Mouse (Mus musculus) lung, embryonic 14.5 days (tissue): Measurements from ENCODE around the gene Arhgef1. TPM values are rescaled to one million over a fixed set of nuclear protein-coding genes. Genes with fewer than 3 reads are reported as not detected.

ENCODE experiments used
- ATAC-seq: fragments of 200-750 bp; cut with Nextera tagmentation; 2 replicates; pipeline ENCODE4 v1.8.0; 2017; ENCODE audit warnings: mild to moderate bottlenecking, moderate TSS enrichment, moderate library complexity; ENCODE audit not compliant: insufficient read depth
- DNase-seq: peaks from one replicate; pipeline ENCODE4 v3.0.0-alpha.2; 2015
- H3K27ac ChIP-seq: fragments of 300-500 bp; sonication (generic); 2 replicates; pipeline ENCODE4 v1.5.1; 2014; ENCODE audit warnings: low read depth, mild to moderate bottlenecking, moderate library complexity
- H3K27me3 ChIP-seq: fragments of 300-500 bp; sonication (generic); 2 replicates; pipeline ENCODE4 v1.6.1; 2014; ENCODE audit warnings: low read length, control low read depth; ENCODE audit not compliant: insufficient read depth
- H3K36me3 ChIP-seq: fragments of 300-500 bp; sonication (generic); 2 replicates; pipeline ENCODE4 v1.6.1; 2014; ENCODE audit warnings: control low read depth; ENCODE audit not compliant: insufficient read depth
- H3K4me1 ChIP-seq: fragments of 300-500 bp; sonication (generic); 2 replicates; pipeline ENCODE4 v1.6.1; 2014; ENCODE audit warnings: antibody characterized with exemption, control low read depth; ENCODE audit not compliant: insufficient read depth
- H3K4me2 ChIP-seq: fragments of 300-500 bp; sonication (generic); 2 replicates; pipeline ENCODE4 v1.6.1; 2014; ENCODE audit warnings: mild to moderate bottlenecking
- H3K4me3 ChIP-seq: fragments of 300-500 bp; sonication (generic); 2 replicates; pipeline ENCODE4 v1.5.1; 2014; ENCODE audit warnings: low read depth, low read length
- H3K9ac ChIP-seq: fragments of 300-500 bp; sonication (generic); 2 replicates; pipeline ENCODE4 v1.6.1; 2014
- H3K9me3 ChIP-seq: fragments of 300-500 bp; sonication (generic); 2 replicates; pipeline ENCODE4 v1.6.1; 2016; ENCODE audit warnings: low read depth, low read length, control low read depth
- CTCF ChIP-seq: IDR thresholded peaks from 2 replicates; pipeline ENCODE4 v1.5.1; 2016; ENCODE audit warnings: antibody characterized with exemption, low read depth
- WGBS: fragments of 180-500 bp; shearing (Covaris S2); extraction: QIAGEN DNeasy Blood & Tissue Kit; methylation state at CpG from one replicate; pipeline ENCODE4 v1.1.7; 2014; 5-methylcytosine and 5-hydroxymethylcytosine counted together
- polyA plus RNA-seq: library from polyadenylated mRNA; unstranded; fragments of >200 nt; fragmentation: Nextera tagmentation; extraction: Ambion mirVana; gene quantifications from 2 replicates; pipeline ENCODE4 v1.2.1, GENCODE M21; 2014

Gene Arhgef1
- polyA plus RNA-seq, 1 experiment from 2014 or later: 120 TPM

DNA sequence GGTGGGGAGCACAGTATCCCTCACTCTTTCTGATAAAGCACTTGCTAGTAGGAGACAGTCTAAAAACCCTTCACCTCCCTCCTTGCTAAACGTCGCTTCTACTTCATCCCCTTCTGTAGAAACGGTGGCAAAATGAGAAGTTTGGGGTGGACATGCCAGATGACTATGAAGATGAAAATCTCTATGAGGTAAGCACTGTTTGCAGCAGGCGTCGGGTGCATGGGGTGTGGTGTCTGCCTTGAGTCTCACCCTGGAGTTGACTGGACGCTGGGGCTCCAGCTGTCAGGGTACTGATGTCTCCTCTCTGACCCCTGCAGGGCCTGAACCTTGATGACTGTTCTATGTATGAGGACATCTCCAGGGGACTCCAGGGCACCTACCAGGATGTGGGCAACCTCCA, 1.6 kb upstream of the Arhgef1 start:
- no peak overlapping the region for H3K9ac ChIP-seq
- 66% methylated on average over 6 of the region's 6 CpGs for WGBS
- ATAC-seq: no peak
- H3K4me3 ChIP-seq: no peak overlapping the region
- H3K36me3 ChIP-seq: no peaks in the 10 kb centered on the region
- no peak for DNase-seq
- H3K9me3 ChIP-seq: no peaks in the 10 kb centered on the region
- H3K27me3 ChIP-seq: no peaks in the 10 kb centered on the region
- no peak overlapping the region for H3K4me2 ChIP-seq
- H3K4me1 ChIP-seq: peaks cover 2% of the 10 kb centered on the region; the same call in 1 of the 2 replicates
- H3K27ac ChIP-seq: no peak overlapping the region
- TF ChIP-seq CTCF: no peak

GRCm38 (mm10) chr7:24901842-24902241, 870 bp upstream of the Arhgef1 start:
- TF ChIP-seq CTCF: no peak
- peak overlapping the region; percentile 87 for H3K4me2 ChIP-seq
- ATAC-seq (no peak), DNase-seq (no peak)
- H3K9ac ChIP-seq: no peak overlapping the region
- no peak overlapping the region for H3K4me3 ChIP-seq
- H3K36me3 ChIP-seq: no peaks in the 10 kb centered on the region
- no peaks in the 10 kb centered on the region for H3K9me3 ChIP-seq
- peak overlapping the region; percentile 85; the same call in 1 of the 2 replicates for H3K27ac ChIP-seq
- H3K4me1 ChIP-seq: peaks cover 9% of the 10 kb centered on the region
- no peaks in the 10 kb centered on the region for H3K27me3 ChIP-seq
- WGBS: 45% methylated on average over 1 of the region's 1 CpGs

DNA sequence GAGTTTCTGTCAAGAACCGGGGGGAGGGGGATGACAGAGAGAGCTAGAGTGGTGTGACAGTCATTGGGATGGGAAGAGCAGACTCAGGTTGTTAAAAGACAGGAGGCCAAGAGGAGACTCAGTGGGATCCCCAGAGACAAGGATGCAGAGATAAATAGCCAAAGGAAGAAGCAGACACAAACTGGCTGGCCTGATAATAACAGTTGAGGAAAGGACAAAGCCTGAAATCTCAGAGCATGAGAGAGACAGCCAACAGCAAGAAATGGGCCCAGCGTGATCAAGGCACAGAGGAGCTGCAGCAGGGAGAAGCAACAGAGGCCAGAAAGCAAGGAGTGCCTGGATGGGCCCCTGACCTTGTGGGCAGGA, 465 bp upstream of the Arhgef1 start:
- DNase-seq (no peak), ATAC-seq (no peak)
- Histone ChIP-seq H3K27me3 (no peaks in the 10 kb centered on the region), H3K9me3 (no peaks in the 10 kb centered on the region), H3K36me3 (no peaks in the 10 kb centered on the region), H3K27ac (peak overlapping the region; percentile 85), H3K9ac (peak overlapping the region; percentile 80), H3K4me1 (peaks cover 9% of the 10 kb centered on the region), H3K4me2 (peak overlapping the region; percentile 87), H3K4me3 (peak overlapping the region; percentile 60)
- WGBS: 44% methylated on average over 2 of the region's 2 CpGs
- TF ChIP-seq CTCF: no peak

DNA sequence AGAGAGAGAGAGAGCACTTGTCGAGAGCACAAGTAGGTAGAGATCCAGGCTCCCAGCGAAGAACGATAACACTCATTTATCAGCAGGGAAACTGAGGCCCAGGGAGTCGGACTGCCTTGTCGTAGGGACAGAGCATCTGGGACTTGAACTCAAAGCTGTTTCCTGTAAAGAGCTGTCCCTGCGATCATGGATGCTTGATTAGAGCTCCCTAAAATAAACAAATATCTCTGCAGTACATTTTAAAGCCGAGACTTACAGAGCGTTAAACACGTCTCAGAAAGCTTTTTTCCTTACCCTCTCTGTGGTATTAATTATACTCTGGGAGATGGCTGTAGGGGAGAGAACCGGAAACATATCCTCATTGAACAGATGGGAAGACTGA, 723 bp downstream of the Arhgef1 start:
- H3K9me3 ChIP-seq: no peaks in the 10 kb centered on the region
- peak overlapping the region; percentile 85 for H3K27ac ChIP-seq
- H3K9ac ChIP-seq: peak overlapping the region; percentile 80
- ATAC-seq (no peak), DNase-seq (peak; percentile 22)
- WGBS: 18% methylated on average over 10 of the region's 10 CpGs
- no peak for TF ChIP-seq CTCF
- H3K36me3 ChIP-seq: peaks cover 4% of the 10 kb centered on the region
- peaks cover 9% of the 10 kb centered on the region for H3K4me1 ChIP-seq
- H3K27me3 ChIP-seq: no peaks in the 10 kb centered on the region
- H3K4me2 ChIP-seq: peak overlapping the region; percentile 87
- H3K4me3 ChIP-seq: peak overlapping the region; percentile 60

GRCm38 (mm10) chr7:24904070-24904483, 1.4 kb downstream of the Arhgef1 start:
- Histone ChIP-seq H3K27ac (peak overlapping the region; percentile 81), H3K4me2 (peak overlapping the region; percentile 87), H3K4me1 (peaks cover 9% of the 10 kb centered on the region), H3K4me3 (peak overlapping the region; percentile 60), H3K36me3 (peaks cover 10% of the 10 kb centered on the region), H3K9me3 (no peaks in the 10 kb centered on the region), H3K9ac (peak overlapping the region; percentile 80), H3K27me3 (no peaks in the 10 kb centered on the region)
- peak; percentile 97 for ATAC-seq
- WGBS: under 1% methylated on average over 30 of the region's 30 CpGs
- DNase-seq: peak; percentile 99
- TF ChIP-seq CTCF: peak; percentile 81

DNA sequence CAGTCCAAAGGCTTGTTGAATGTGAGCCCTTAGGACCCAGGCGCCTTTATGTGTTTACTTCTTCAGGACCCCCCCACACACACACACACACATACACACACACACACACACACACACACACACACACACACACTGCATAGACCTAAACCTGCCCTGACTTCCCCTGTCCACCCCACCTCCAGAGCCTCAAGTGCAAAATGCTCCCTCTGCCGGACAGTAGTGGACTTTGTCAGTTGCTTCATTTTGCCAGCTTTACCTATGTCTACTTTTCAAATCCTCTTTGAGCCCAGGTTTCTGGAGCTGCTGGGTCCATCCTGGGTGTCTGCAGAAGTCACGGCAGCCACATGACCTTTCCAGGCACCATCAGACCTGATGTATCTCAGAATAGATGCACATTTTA, 2.2 kb downstream of the Arhgef1 start:
- Histone ChIP-seq H3K27me3 (no peaks in the 10 kb centered on the region), H3K9me3 (no peaks in the 10 kb centered on the region), H3K27ac (peak overlapping the region; percentile 81; the same call in 1 of the 2 replicates), H3K9ac (peak overlapping the region; percentile 74), H3K4me1 (peaks cover 9% of the 10 kb centered on the region), H3K36me3 (peaks cover 18% of the 10 kb centered on the region), H3K4me2 (peak overlapping the region; percentile 87), H3K4me3 (peak overlapping the region; percentile 60)
- DNase-seq (peak; percentile 84), ATAC-seq (no peak)
- TF ChIP-seq CTCF: peak; percentile 84
- WGBS: 8% methylated on average over 3 of the region's 3 CpGs

GRCm38 (mm10) chr7:24906551-24906950, 3.8 kb downstream of the Arhgef1 start:
- H3K9me3 ChIP-seq: no peaks in the 10 kb centered on the region
- 22% methylated on average over 6 of the region's 6 CpGs for WGBS
- no peak for TF ChIP-seq CTCF
- no peak for ATAC-seq
- no peaks in the 10 kb centered on the region for H3K27me3 ChIP-seq
- H3K4me2 ChIP-seq: peak overlapping the region; percentile 41
- peak overlapping the region; percentile 17; the same call in 1 of the 2 replicates for H3K9ac ChIP-seq
- DNase-seq: no peak
- no peak overlapping the region for H3K4me3 ChIP-seq
- H3K4me1 ChIP-seq: peaks cover 9% of the 10 kb centered on the region
- H3K27ac ChIP-seq: peak overlapping the region; percentile 65; the same call in 1 of the 2 replicates
- H3K36me3 ChIP-seq: peaks cover 24% of the 10 kb centered on the region
